Mouse (Mus musculus) spleen, adult 2 months (tissue): ENCODE measurements around the gene Mymx.

Experiments used
- CTCF ChIP-seq: fragments of 200-500 bp; IDR thresholded peaks from 2 replicates; pipeline ENCODE4 v1.5.1; 2011; ENCODE audit warnings: mild to moderate bottlenecking, inconsistent platforms; ENCODE audit not compliant: insufficient read depth, insufficient read length, insufficient replicate concordance; ENCODE audit errors: extremely low read depth
- POLR2A ChIP-seq: fragments of 200-500 bp; IDR thresholded peaks from 2 replicates; pipeline ENCODE4 v1.6.1; 2011; ENCODE audit warnings: low read depth, low read length, inconsistent platforms

GRCm38 (mm10) chr17:45644185-45644584 lies 42.3 kb upstream of the Mymx start:
- TF ChIP-seq CTCF (no peak), POLR2A (no peak)
